Mouse (Mus musculus) gastrocnemius, postnatal 14 days (tissue): ENCODE data around the gene E4f1. TPM values are rescaled to one million over a fixed set of nuclear protein-coding genes. Genes with fewer than 3 reads are reported as not detected.
"Not testable (repeated sequence)": the region's sequence is repeated elsewhere in the genome, so short reads cannot be mapped to it uniquely, and the experiment has no call there.

ENCODE experiments used
- DNase-seq: peaks from one replicate; pipeline ENCODE4 v3.0.0; 2021; ENCODE audit warnings: mixed read lengths
- intact Hi-C: fragments of 180-260 bp; cut with DNase I; formaldehyde crosslinking; loops from one replicate; pipeline ENCODE4 v1.15.1; 2025; ENCODE audit warnings: low total_unique reads
- total RNA-seq, 2 experiments: library from RNA; stranded (reverse); gene quantifications; 2 replicates each; pipeline ENCODE4 v1.2.3; 2021

E4f1 gene
- total RNA-seq, 2 experiments from 2014 or later, result 8.5 to 10.2 TPM

DNA sequence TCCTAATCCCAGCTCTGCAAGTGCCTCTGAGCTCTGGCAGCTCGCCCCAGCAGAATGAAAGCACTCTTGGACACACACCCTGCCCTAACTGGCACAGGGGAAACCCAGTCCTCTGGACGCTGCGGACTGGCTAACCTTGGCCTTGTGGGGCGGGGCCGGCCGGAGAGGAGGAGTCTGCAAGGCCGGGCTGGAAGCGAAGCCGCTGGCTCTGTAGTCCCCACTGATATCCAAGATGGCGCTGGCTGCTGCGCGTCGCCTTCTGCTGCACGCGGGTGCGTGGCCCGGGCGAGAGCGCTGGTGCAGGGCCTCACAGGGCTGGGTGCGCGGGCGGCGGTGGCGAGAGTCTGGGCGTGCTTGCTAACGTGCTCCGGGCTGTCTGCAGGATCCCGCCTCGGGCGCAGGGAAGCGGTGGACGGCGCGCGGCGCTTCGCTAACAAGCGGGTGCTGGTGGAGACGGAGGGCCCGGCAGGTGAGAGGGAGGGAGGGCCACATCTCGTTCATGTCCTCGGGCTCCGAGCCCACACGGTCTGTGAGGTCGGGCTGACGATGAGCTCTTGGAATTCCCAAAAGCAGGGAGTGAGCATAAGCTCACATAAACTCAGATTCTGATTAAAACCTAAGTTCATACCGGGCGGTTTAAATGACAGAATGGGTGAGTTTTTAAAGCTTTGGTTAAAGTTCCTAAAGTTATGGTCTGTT lies 43.5 kb downstream of the E4f1 start, which contains the start of gene Eci1:
Eci1 (plus strand) TSS at position 171 of the 699 bp plus-strand sequence.
- intact Hi-C loops, result no loop called here

DNA sequence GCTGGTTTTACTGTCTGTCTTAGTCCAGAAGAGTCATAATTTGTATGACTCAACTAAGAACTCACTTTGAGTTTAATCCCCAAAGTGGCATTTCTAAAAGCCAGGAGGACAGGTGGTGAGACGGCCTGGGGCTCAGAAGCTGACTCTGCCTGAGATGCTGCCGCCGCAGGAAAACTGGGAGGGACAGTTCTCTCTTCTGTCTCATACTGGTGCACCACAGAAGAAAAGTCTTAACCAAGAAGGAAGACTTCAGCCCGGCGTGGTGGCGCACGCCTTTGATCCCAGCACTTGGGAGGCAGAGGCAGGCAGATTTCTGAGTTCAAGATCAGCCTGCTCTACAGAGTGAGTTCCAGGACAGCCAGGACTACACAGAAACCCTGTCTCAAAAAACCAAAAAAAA lies 44.2 kb downstream of the E4f1 start:
- intact Hi-C loops, result no loop called here
- no peak for DNase-seq

More for the DNA sequence above, 43.5 kb downstream of the E4f1 start, which contains the start of gene Eci1:
- DNase-seq, result peak; percentile 98

DNA sequence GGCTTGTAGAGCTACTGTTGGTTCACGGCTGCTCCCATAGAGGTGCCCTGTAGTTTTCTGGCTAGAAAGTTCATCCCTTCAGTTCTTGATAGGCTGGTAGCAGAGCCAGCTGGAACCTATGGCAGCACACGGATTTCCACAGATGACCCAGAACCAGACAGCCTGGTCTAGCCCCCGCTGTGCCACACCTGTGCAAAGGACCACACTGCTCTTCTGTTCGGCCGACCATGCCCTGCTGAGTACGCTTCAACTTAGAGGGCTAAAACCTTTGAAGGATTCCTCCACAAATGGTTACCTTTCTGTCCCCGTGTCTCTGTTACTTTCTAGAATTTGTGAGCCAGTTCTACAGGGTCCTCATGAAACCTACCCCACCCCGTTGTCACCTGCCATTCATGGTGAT lies 44.8 kb downstream of the E4f1 start:
- DNase-seq, intact Hi-C loops: not testable (repeated sequence)

DNA sequence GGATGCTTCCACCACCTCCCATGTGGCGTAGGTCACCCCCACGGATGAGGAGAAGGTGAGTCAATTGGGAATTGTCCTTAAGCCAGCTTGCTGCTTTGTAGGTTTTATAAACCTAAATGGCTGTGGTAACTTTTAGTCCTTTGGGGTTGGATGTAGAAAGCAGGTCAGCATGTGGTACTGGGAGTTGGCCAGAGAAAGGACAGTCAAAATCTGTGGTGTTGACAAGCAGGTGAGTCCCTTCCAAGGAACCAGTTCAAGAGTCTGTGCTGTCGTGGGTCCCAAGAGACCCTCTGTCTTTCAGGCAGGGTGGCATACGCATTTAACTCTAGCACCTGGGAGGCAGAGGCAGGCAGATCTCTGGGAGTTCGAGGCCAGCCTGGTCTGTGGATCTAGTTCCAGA lies 45.6 kb downstream of the E4f1 start:
- intact Hi-C loops, result no loop called here
- no peak for DNase-seq

DNA sequence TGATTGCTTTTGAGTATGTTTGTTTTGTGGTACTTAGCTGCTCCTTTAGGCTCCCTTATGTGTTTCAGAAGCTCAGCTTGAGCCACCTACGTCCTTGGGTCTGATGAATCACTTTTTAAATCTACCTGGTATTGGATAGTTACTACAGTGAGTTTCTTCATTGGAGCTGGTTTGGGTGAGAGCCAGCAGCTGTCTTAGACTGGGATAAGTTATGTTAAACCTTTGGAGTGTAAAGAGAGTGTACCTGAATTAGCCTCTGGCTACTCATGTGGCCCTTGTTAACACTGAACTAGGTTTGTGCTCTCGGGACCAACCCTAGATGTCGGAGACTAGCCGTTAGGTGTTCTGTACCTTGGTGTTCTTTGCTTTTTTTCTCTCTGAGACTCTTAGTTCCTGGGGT lies 47.0 kb downstream of the E4f1 start:
- DNase-seq, result no peak
- intact Hi-C loops, result no loop called here

DNA sequence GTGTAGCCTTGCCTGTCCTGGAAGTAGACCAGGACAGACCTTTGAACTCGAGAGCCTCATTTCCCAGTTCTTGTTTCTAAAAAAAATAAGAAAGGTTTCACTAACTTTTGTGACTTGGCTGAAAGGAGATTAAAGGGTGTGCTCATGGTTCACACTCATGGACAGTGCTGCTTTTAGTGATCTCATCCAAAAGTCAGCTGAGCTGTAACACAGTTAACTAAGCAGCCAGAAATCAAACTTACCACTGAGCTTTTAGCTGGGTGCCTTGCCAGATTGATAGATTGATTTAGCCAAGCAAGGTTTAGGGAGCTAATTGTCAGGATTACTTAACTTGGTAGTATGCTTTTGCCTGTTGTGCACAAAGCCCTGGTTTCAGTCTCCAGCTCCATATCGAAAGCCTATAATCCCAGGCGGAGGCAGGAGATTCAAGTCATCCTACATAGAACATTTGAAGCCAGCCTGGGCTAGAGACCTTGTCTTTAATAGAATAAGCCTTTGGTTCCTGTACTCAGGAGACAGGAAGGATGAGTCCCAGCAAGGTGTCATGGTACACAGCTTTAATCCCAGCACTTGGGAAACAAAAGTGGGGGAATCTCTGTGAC lies 54.0 kb downstream of the E4f1 start:
- no peak for DNase-seq
- intact Hi-C loops, result no loop called here

DNA sequence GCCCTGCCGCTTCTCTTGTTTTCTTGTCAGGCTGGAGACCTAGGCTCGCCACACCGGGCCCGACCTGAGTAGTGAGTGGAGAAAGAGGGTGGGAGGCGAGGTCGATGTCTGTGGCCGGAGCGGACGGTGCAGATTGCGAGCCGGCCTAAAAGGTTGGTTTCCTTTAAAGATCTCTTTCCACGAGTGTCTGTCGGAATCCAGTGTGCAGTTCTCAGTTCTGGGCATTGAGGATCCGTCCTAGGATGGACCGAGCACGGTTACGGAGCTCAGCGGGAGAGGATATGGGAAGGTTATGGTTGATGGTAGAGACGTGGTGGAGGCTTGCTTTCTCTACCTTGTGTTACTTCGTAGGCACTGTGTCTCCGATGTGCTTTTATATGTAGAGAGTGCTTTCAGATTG lies 55.1 kb downstream of the E4f1 start:
- intact Hi-C loops, result no loop called here
- no peak for DNase-seq

DNA sequence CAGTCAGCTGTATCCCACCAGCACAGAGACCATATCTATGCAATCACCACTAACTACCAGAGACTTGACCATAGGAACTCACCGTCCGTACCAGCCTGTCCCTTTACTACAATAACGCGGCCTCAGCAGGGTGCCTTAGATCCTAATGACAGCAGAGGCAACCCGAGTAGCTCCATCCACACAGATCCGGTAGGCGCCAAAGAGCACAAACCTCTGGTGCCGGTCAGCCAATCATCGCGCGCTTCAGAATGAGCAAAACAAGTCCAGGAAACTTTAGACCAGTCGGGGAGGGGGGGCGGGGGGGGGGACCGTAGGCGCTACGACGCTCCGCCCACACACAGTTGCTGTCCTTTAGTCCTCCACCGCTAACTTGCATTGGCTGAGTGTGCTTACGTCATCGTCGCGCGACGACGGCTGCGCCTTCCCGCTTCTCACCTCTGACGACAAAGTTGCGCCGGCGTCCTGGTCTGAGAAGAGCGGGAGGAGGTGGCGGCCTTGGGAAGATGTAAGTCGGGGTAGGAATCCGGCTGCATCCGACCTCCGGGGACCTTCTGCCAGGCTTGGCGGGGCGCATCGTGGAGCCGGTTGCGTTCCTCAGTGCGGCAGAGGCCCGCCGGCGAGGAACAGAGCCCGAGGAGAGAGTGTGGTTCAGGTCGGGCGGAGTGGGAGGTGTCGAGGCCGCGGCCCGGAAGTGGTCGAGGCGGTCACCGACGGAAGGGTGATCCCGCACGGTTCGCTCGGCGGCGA lies 55.7 kb downstream of the E4f1 start, which contains the start of gene Rnps1:
Rnps1 (plus strand) TSS at position 336 of the 747 bp plus-strand sequence.
- peak; percentile 96 for DNase-seq
- intact Hi-C loops, result no loop called here

DNA sequence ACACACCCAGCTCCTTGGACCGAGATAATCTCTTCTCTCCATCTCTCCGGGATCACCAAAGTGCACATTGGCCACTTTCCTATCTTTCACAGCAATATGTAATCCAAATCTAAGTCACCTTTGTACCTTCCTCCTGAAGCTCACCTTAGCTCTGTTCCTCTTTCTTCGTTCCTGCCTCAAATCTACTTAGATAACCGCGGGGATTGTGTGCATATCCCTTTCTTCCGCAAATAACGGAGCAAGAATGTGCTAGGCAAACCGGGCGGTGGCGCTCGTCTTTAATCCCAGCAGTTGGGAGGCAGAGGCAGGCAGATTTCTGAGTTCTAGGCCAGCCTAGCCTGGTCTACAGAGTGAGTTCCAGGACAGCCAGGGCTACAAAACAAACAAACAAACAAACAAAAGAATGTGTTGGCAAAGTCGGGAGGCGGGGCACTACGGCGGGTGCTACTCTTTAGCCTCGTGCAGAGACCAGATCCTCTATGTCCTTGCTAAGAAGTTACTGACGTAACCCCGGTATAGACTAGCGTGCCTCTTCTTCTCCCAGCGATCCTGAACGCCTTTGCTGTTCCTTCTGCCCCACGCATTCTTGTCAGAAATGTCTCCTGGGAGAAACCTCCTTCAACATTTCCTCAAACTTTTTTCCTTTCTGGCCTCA lies 56.4 kb downstream of the E4f1 start:
- DNase-seq, result no peak
- intact Hi-C loops, result no loop called here

DNA sequence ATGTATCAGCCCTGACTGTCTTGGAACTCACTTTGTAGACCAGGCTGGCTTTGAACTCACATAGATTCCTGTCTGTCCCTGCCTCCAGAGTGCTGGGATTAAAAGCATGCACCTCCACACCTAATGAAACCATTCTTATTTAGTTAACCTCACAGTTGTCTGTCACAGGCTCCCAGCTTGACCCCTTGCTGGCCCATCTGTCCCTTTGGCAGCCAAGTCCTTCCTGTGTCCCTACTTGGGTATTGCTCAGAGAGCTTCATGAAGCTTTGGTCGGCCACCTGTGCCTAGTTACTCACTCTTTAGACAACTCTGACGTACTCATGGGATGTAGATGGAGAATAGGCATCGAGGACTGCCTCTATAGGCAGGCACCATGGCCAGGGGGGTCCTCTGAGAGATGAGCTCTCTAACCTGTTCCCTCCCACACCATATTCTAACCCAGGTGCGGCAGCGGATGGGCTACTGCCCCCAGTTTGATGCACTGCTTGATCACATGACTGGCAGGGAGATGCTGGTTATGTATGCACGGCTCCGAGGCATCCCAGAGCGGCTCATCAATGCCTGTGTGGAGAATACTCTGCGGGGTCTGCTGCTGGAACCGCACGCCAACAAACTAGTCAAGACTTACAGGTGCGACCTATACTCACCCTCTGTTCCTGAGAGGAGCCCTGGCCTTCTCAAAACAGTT lies 62.9 kb downstream of the E4f1 start:
- DNase-seq, result no peak
- intact Hi-C loops, result no loop called here

DNA sequence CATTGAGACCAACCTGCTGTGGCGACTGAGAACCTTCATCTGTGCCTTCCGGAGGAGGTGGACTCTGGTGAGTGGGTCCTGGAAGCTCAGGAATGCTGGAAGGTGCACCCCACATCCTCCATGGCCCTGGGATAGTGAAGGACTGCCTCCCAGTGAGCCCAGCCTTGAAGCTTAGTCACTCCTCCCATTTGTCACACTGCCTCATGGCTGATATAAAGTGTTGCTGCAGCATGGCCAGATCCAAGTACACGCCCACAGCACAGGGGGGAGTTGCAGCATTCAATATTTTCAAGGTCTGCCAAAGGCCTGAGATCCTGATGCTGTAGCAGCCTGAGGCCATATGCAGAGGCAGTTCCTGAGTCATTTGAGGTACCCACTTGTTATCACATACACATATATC lies 67.7 kb downstream of the E4f1 start:
- no peak for DNase-seq
- intact Hi-C loops, result no loop called here

DNA sequence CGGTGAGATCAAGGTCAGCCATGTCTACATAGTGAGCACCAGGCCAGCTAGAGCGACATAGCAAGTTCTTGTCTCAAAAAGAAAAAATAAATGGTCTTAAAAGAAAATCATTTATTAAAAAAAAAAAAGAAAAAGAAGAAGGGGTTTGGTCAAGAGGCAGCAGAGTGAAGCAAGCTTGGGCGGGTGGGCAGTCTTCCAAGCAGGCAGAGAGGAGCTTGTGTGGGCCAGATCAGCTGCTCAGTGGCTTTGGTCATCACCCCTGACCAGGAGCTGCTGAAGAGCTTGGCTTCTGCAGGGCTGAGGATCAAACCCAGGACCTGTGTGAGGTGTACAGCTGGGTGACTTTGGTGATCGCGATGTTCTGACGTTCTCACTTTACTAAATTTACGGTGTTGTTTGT lies 75.7 kb downstream of the E4f1 start:
- no peak for DNase-seq
- intact Hi-C loops, result no loop called here

Other genes starting within 250 kb of the E4f1 start
- gene Tedc2, start 249.5 kb downstream of the E4f1 start, total RNA-seq, result 1 to 10 TPM; 1.9 to 2.3 TPM
- gene Ccnf, start 218.8 kb downstream of the E4f1 start, total RNA-seq, result 1 to 10 TPM; 2.4 to 2.7 TPM
- gene Abca17, start 119.2 kb downstream of the E4f1 start, total RNA-seq, result under 1 TPM in 1 of 2 experiments, not detected in 1; 0.09 TPM
- gene Abca3, start 118.4 kb downstream of the E4f1 start, total RNA-seq, result 1 to 10 TPM; 9.0 to 9.8 TPM
- 10 to 100 TPM; 48.2 to 51.5 TPM for gene Rnps1, start 55.7 kb downstream of the E4f1 start, total RNA-seq
- gene Eci1, start 43.7 kb downstream of the E4f1 start, total RNA-seq, result 100 to 1,000 TPM; 133 to 200 TPM
- under 1 TPM; 0.76 to 0.89 TPM for gene Dnase1l2, start 27.2 kb downstream of the E4f1 start, total RNA-seq
- 10 to 100 TPM; 44.6 TPM for gene Pgp, start 79 bp upstream of the E4f1 start, total RNA-seq
- under 1 TPM in 1 of 2 experiments, not detected in 1; 0.31 TPM for gene Bricd5, start 3.6 kb upstream of the E4f1 start, total RNA-seq
- gene Mlst8, start 8.8 kb upstream of the E4f1 start, total RNA-seq, result 10 to 100 TPM; 10.7 to 11.6 TPM
- under 1 TPM; 0.22 to 0.31 TPM for gene Caskin1, start 18.3 kb upstream of the E4f1 start, total RNA-seq
- 10 to 100 TPM; 31.9 to 33.4 TPM for gene Traf7, start 57.6 kb upstream of the E4f1 start, total RNA-seq
- under 1 TPM; 0.21 to 0.27 TPM for gene Rab26, start 63.9 kb upstream of the E4f1 start, total RNA-seq
- gene Pkd1, start 79.5 kb upstream of the E4f1 start, total RNA-seq, result 10 to 100 TPM; 32.0 to 36.1 TPM
- 10 to 100 TPM; 50.6 to 53.0 TPM for gene Tsc2, start 162.3 kb upstream of the E4f1 start, total RNA-seq
- 1 to 10 TPM; 2.2 to 3.6 TPM for gene Nthl1, start 162.4 kb upstream of the E4f1 start, total RNA-seq
- gene Slc9a3r2, start 180.0 kb upstream of the E4f1 start, total RNA-seq, result 10 to 100 TPM; 36.2 to 46.3 TPM
- gene Npw, start 188.1 kb upstream of the E4f1 start, total RNA-seq, result not detected
- gene Zfp598, start 199.4 kb upstream of the E4f1 start, total RNA-seq, result 10 to 100 TPM; 13.9 to 16.3 TPM
- not detected for gene Syngr3, start 219.6 kb upstream of the E4f1 start, total RNA-seq
- 10 to 100 TPM; 23.0 to 25.0 TPM for gene Gfer, start 225.8 kb upstream of the E4f1 start, total RNA-seq
- under 1 TPM; 0.44 to 0.94 TPM for gene Noxo1, start 225.9 kb upstream of the E4f1 start, total RNA-seq
- 10 to 100 TPM; 16.3 to 19.6 TPM for gene Tbl3, start 237.3 kb upstream of the E4f1 start, total RNA-seq
- not detected for gene Rnf151, start 247.8 kb upstream of the E4f1 start, total RNA-seq
- 100 to 1,000 TPM; 643 to 719 TPM for gene Rps2, start 247.8 kb upstream of the E4f1 start, total RNA-seq